Mouse (Mus musculus) forebrain, embryonic 16.5 days (tissue): ENCODE measurements around the gene Ifna2. TPM values are rescaled to one million over a fixed set of nuclear protein-coding genes. Genes with fewer than 3 reads are reported as not detected.

Source experiments
- ATAC-seq: fragments of 200-750 bp; cut with Nextera tagmentation; 2 replicates; pipeline ENCODE4 v1.8.0; 2017; ENCODE audit warnings: mild to moderate bottlenecking, moderate library complexity
- H3K27ac ChIP-seq: fragments of 300-500 bp; sonication (generic); 2 replicates; pipeline ENCODE4 v1.5.1; 2014; ENCODE audit warnings: low read length, control low read depth
- H3K27me3 ChIP-seq: fragments of 300-500 bp; sonication (generic); replicated peaks from 2 replicates; pipeline ENCODE4 v1.6.1; 2014; ENCODE audit warnings: low read length; ENCODE audit not compliant: control insufficient read depth, insufficient read depth
- H3K36me3 ChIP-seq: fragments of 300-500 bp; sonication (generic); 2 replicates; pipeline ENCODE4 v1.6.1; 2014; ENCODE audit not compliant: control insufficient read depth, insufficient read depth
- H3K4me1 ChIP-seq: fragments of 300-500 bp; sonication (generic); replicated peaks from 2 replicates; pipeline ENCODE4 v1.6.1; 2014; ENCODE audit warnings: low read length; ENCODE audit not compliant: control insufficient read depth, insufficient read depth
- H3K4me2 ChIP-seq: fragments of 300-500 bp; sonication (generic); 2 replicates; pipeline ENCODE4 v1.6.1; 2014; ENCODE audit warnings: mild to moderate bottlenecking, low read length, control low read depth
- H3K4me3 ChIP-seq: fragments of 300-500 bp; sonication (generic); replicated peaks from 2 replicates; pipeline ENCODE4 v1.5.1; 2014; ENCODE audit warnings: mild to moderate bottlenecking, low read length, control low read depth
- H3K9ac ChIP-seq: fragments of 300-500 bp; sonication (generic); replicated peaks from 2 replicates; pipeline ENCODE4 v1.6.1; 2014; ENCODE audit warnings: low read depth, low read length, control low read depth
- H3K9me3 ChIP-seq: fragments of 300-500 bp; sonication (generic); 2 replicates; pipeline ENCODE4 v1.6.1; 2016; ENCODE audit warnings: low read length; ENCODE audit not compliant: control insufficient read depth
- WGBS: fragments of 180-500 bp; shearing (Covaris S2); extraction: QIAGEN DNeasy Blood & Tissue Kit; methylation state at CpG from one replicate; pipeline ENCODE4 v1.1.7; 2014; 5-methylcytosine and 5-hydroxymethylcytosine counted together
- polyA plus RNA-seq: library from polyadenylated mRNA; unstranded; fragments of >200 nt; fragmentation: Nextera tagmentation; extraction: Ambion mirVana; gene quantifications from 2 replicates; pipeline ENCODE4 v1.2.1, GENCODE M21; 2015

Gene Ifna2
- polyA plus RNA-seq, 1 experiment from 2014 or later, result not detected

GRCm38 (mm10) chr4:88705924-88706323, 22.2 kb upstream of the Ifna2 start:
- H3K36me3 ChIP-seq, result no peaks in the 10 kb centered on the region
- no peaks in the 10 kb centered on the region for H3K4me1 ChIP-seq
- H3K9ac ChIP-seq, result no peak overlapping the region
- H3K4me2 ChIP-seq, result no peak overlapping the region
- no peaks in the 10 kb centered on the region for H3K27me3 ChIP-seq
- H3K9me3 ChIP-seq, result no peaks in the 10 kb centered on the region
- no peak overlapping the region for H3K27ac ChIP-seq
- ATAC-seq, result no peak
- H3K4me3 ChIP-seq, result no peak overlapping the region
- 50% methylated on average over 3 of the region's 3 CpGs for WGBS

DNA sequence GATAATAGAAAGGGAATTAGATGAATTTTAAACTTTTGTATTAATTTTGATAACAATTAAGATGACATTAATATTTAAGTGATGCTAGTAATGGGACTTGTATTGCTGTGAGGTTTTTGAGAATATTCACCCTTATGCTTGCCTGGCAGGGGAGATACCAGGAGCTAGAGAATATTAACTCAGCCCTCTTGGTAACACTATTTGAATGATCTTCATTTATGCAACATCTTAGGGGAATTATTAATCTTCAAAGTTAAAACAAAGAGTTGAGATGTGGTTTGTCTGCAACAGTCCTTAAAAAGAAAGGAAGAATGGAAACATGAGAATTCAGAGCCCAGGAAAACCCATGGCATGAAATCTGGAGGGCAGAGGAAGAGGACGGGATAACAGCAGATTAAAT, 15.6 kb upstream of the Ifna2 start:
- 95% methylated on average over 1 of the region's 1 CpGs for WGBS
- no peak for ATAC-seq

GRCm38 (mm10) chr4:88698781-88699180, 15.1 kb upstream of the Ifna2 start:
- no peaks in the 10 kb centered on the region for H3K36me3 ChIP-seq
- no peak overlapping the region for H3K4me2 ChIP-seq
- no peaks in the 10 kb centered on the region for H3K4me1 ChIP-seq
- no peak for ATAC-seq
- H3K27ac ChIP-seq, result no peak overlapping the region
- H3K4me3 ChIP-seq, result no peak overlapping the region
- H3K9me3 ChIP-seq, result no peaks in the 10 kb centered on the region
- no peaks in the 10 kb centered on the region for H3K27me3 ChIP-seq
- no peak overlapping the region for H3K9ac ChIP-seq
- WGBS, result 87% methylated on average over 5 of the region's 5 CpGs

More for the DNA sequence above, 15.6 kb upstream of the Ifna2 start:
- H3K4me1 ChIP-seq, result no peaks in the 10 kb centered on the region
- no peak overlapping the region for H3K27ac ChIP-seq
- H3K9ac ChIP-seq, result no peak overlapping the region
- H3K36me3 ChIP-seq, result no peaks in the 10 kb centered on the region
- H3K4me2 ChIP-seq, result no peak overlapping the region
- H3K9me3 ChIP-seq, result no peaks in the 10 kb centered on the region
- H3K27me3 ChIP-seq, result no peaks in the 10 kb centered on the region
- no peak overlapping the region for H3K4me3 ChIP-seq

- H3K4me2 ChIP-seq, result no peak overlapping the region
- no peaks in the 10 kb centered on the region for H3K4me1 ChIP-seq
- H3K9me3 ChIP-seq, result no peaks in the 10 kb centered on the region
- H3K27me3 ChIP-seq, result no peaks in the 10 kb centered on the region
- H3K36me3 ChIP-seq, result no peaks in the 10 kb centered on the region
- no peak overlapping the region for H3K9ac ChIP-seq
- WGBS, result 80% methylated on average over 4 of the region's 4 CpGs
- no peak for ATAC-seq
- no peak overlapping the region for H3K27ac ChIP-seq
- no peak overlapping the region for H3K4me3 ChIP-seq
Measured at GRCm38 (mm10) chr4:88697753-88698152, 14.0 kb upstream of the Ifna2 start.

DNA sequence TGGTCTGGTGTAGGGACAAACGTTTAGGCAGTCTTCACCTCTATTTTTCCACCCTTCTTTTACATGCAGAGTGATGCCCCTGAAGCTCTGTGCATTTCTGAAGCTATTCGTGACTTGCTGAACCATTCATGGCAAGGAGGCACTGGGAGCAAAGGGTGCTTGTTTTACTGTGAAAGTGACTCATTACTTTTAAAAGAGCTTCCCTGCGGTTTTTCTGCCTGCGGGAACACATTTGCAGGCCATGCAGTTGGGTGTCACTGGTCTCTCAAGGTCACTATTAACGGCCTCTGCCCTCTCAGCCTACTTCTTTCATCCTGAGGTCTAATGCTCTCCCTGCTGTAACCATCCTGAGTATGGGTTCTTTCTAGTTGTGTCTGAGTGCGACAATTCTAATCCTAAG, 13.4 kb upstream of the Ifna2 start:
- Histone ChIP-seq H3K4me1 (no peaks in the 10 kb centered on the region), H3K4me3 (no peak overlapping the region), H3K9ac (no peak overlapping the region), H3K27me3 (no peaks in the 10 kb centered on the region), H3K9me3 (no peaks in the 10 kb centered on the region), H3K27ac (no peak overlapping the region), H3K4me2 (no peak overlapping the region), H3K36me3 (no peaks in the 10 kb centered on the region)
- no peak for ATAC-seq
- 69% methylated on average over 6 of the region's 6 CpGs for WGBS

DNA sequence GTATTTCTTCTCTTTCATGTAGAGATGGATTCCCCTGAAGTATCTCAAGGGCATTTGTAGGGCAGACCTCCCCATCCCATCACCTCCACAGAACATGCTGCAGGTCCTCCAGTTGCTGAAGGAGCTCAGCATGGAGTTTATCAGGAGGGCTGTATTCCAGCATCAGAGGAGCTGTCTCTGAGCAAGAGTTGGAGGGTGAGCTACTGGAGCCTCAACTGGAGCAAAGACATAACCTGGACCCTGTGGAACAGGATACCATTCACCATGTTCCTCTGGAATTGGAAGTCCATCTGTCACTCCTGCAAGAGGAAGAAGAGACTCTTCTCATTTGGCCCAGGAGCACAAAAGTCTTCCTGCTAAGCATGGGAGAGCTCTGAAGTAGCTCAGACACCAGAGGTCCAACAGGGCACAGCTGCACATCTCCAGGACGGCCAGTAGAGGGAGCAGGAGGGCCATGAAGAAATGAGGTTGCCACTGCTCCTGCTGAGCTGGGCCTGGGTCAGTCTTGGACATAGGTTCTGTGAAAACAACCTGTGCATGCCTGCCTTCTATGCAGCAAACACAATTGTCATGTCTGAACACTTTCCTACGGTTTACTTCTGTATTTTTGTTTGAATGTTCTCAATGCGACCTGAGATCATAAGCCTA, 12.6 kb upstream of the Ifna2 start:
- WGBS, result 28% methylated on average over 3 of the region's 3 CpGs
- ATAC-seq, result peak; percentile 84; the same call in 1 of the 2 replicates
- H3K4me2 ChIP-seq, result no peak overlapping the region
- no peak overlapping the region for H3K9ac ChIP-seq
- no peak overlapping the region for H3K4me3 ChIP-seq
- H3K36me3 ChIP-seq, result no peaks in the 10 kb centered on the region
- H3K27ac ChIP-seq, result no peak overlapping the region
- H3K27me3 ChIP-seq, result no peaks in the 10 kb centered on the region
- no peaks in the 10 kb centered on the region for H3K4me1 ChIP-seq
- no peaks in the 10 kb centered on the region for H3K9me3 ChIP-seq

- Histone ChIP-seq H3K9me3 (no peaks in the 10 kb centered on the region), H3K27me3 (no peaks in the 10 kb centered on the region), H3K27ac (no peak overlapping the region), H3K4me1 (no peaks in the 10 kb centered on the region), H3K36me3 (no peaks in the 10 kb centered on the region), H3K9ac (no peak overlapping the region), H3K4me2 (no peak overlapping the region), H3K4me3 (no peak overlapping the region)
- WGBS, result 87% methylated on average over 2 of the region's 2 CpGs
- no peak for ATAC-seq
Measured at GRCm38 (mm10) chr4:88693392-88693791, 9.7 kb upstream of the Ifna2 start.

- H3K27me3 ChIP-seq, result no peaks in the 10 kb centered on the region
- no peak for ATAC-seq
- no peak overlapping the region for H3K4me3 ChIP-seq
- no peak overlapping the region for H3K4me2 ChIP-seq
- H3K4me1 ChIP-seq, result no peaks in the 10 kb centered on the region
- no peak overlapping the region for H3K27ac ChIP-seq
- no peak overlapping the region for H3K9ac ChIP-seq
- WGBS, result 96% methylated on average over 1 of the region's 1 CpGs
- H3K9me3 ChIP-seq, result no peaks in the 10 kb centered on the region
- H3K36me3 ChIP-seq, result no peaks in the 10 kb centered on the region
Measured at GRCm38 (mm10) chr4:88692537-88692936, 8.8 kb upstream of the Ifna2 start.

GRCm38 (mm10) chr4:88691259-88691658, 7.5 kb upstream of the Ifna2 start, which contains the start of gene Ifnab:
Gene Ifnab, minus strand, starts transcription at chr4:88691359.
- no peaks in the 10 kb centered on the region for H3K36me3 ChIP-seq
- H3K4me1 ChIP-seq, result no peaks in the 10 kb centered on the region
- H3K9ac ChIP-seq, result no peak within 1 kb of the TSS
- H3K4me2 ChIP-seq, result no peak within 1 kb of the TSS
- 65% methylated on average over 2 of the region's 2 CpGs for WGBS
- no peaks in the 10 kb centered on the region for H3K27me3 ChIP-seq
- no peaks in the 10 kb centered on the region for H3K9me3 ChIP-seq
- no peak for ATAC-seq
- no peak within 1 kb of the TSS for H3K4me3 ChIP-seq
- no peak within 1 kb of the TSS for H3K27ac ChIP-seq

DNA sequence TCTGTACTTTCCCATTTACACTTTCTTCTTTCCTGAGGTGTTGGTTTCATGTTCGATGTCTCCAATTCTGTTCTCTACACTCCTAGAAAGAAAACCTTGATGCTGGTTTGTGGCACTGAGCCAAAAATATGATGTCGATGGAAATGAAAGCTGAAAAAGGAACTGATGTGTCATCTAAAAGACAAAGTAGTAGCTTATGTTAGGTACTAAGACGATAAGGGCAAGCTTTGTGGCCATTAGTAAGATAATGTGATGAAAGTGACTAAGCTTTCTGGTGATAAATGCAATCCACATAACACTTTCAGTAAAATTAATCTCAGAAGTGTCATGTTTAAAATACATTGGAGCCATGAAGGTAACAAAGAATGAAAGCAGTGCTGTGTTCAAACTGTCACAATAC, 2.4 kb downstream of the Ifna2 start:
- WGBS, result 77% methylated on average over 3 of the region's 3 CpGs
- Histone ChIP-seq H3K27me3 (no peaks in the 10 kb centered on the region), H3K9ac (no peak overlapping the region), H3K36me3 (no peaks in the 10 kb centered on the region), H3K4me3 (no peak overlapping the region), H3K4me2 (no peak overlapping the region), H3K27ac (no peak overlapping the region), H3K4me1 (no peaks in the 10 kb centered on the region), H3K9me3 (no peaks in the 10 kb centered on the region)
- ATAC-seq, result no peak
